Mouse (Mus musculus) kidney, postnatal 0 days (tissue): ENCODE results near the gene Med27. TPM values are rescaled to one million over a fixed set of nuclear protein-coding genes. Genes with fewer than 3 reads are reported as not detected.

ENCODE experiments used
- ATAC-seq: fragments of 200-750 bp; cut with Nextera tagmentation; replicated peaks from 2 replicates; pipeline ENCODE4 v1.8.0; 2017; ENCODE audit warnings: low read depth, moderate number of reproducible peaks, moderate TSS enrichment, moderate library complexity; ENCODE audit not compliant: low FRiP score
- DNase-seq: peaks from one replicate; pipeline ENCODE4 v3.0.0-alpha.2; 2016; ENCODE audit warnings: low spot score
- H3K27ac ChIP-seq: fragments of 300-500 bp; sonication (generic); 2 replicates; pipeline ENCODE4 v1.5.1; 2014; ENCODE audit warnings: mild to moderate bottlenecking
- H3K27me3 ChIP-seq: fragments of 300-500 bp; sonication (generic); 2 replicates; pipeline ENCODE4 v1.6.1; 2014; ENCODE audit warnings: low read length, mixed read lengths; ENCODE audit not compliant: insufficient read depth
- H3K36me3 ChIP-seq: fragments of 300-500 bp; sonication (generic); 2 replicates; pipeline ENCODE4 v1.6.1; 2014; ENCODE audit warnings: low read length, mixed read lengths; ENCODE audit not compliant: insufficient read depth
- H3K4me1 ChIP-seq: fragments of 300-500 bp; sonication (generic); replicated peaks from 2 replicates; pipeline ENCODE4 v1.6.1; 2014; ENCODE audit warnings: antibody characterized with exemption, low read length, mixed read lengths; ENCODE audit not compliant: insufficient read depth
- H3K4me2 ChIP-seq: fragments of 300-500 bp; sonication (generic); 2 replicates; pipeline ENCODE4 v1.6.1; 2014; ENCODE audit warnings: mild to moderate bottlenecking, low read length, moderate library complexity, mixed read lengths
- H3K4me3 ChIP-seq: fragments of 300-500 bp; sonication (generic); replicated peaks from 2 replicates; pipeline ENCODE4 v1.5.1; 2014; ENCODE audit warnings: low read depth, low read length
- H3K9ac ChIP-seq: fragments of 300-500 bp; sonication (generic); 2 replicates; pipeline ENCODE4 v1.6.1; 2014; ENCODE audit warnings: low read depth, low read length
- H3K9me3 ChIP-seq: fragments of 300-500 bp; sonication (generic); replicated peaks from 2 replicates; pipeline ENCODE4 v1.6.1; 2016; ENCODE audit warnings: low read length, inconsistent platforms, mixed read lengths
- CTCF ChIP-seq: IDR thresholded peaks from 2 replicates; pipeline ENCODE4 v1.5.1; 2016; ENCODE audit warnings: antibody characterized with exemption, low read depth, mild to moderate bottlenecking, moderate library complexity
- WGBS: fragments of 180-500 bp; shearing (Covaris S2); extraction: QIAGEN DNeasy Blood & Tissue Kit; methylation state at CpG from one replicate; pipeline ENCODE4 v1.1.7; 2014; 5-methylcytosine and 5-hydroxymethylcytosine counted together
- polyA plus RNA-seq: library from polyadenylated mRNA; unstranded; fragments of >200 nt; fragmentation: Nextera tagmentation; extraction: Ambion mirVana; gene quantifications from 2 replicates; pipeline ENCODE4 v1.2.1, GENCODE M21; 2015

Med27 gene
- polyA plus RNA-seq, 1 experiment from 2014 or later: 38.1 TPM

GRCm38 (mm10) chr2:29493396-29494031 lies 146.9 kb downstream of the Med27 start:
- no peak for ATAC-seq
- 28% methylated on average over 9 of the region's 9 CpGs for WGBS
- DNase-seq: peak; percentile 65

GRCm38 (mm10) chr2:29495271-29495670 lies 148.7 kb downstream of the Med27 start:
- H3K36me3 ChIP-seq: no peaks in the 10 kb centered on the region
- no peak for TF ChIP-seq CTCF
- H3K4me1 ChIP-seq: peaks cover 5% of the 10 kb centered on the region; the same call in 1 of the 2 replicates
- H3K9me3 ChIP-seq: no peaks in the 10 kb centered on the region
- no peak overlapping the region for H3K4me2 ChIP-seq
- DNase-seq (no peak), ATAC-seq (no peak)
- H3K27ac ChIP-seq: no peak overlapping the region
- no peaks in the 10 kb centered on the region for H3K27me3 ChIP-seq
- H3K4me3 ChIP-seq: no peak overlapping the region
- 93% methylated on average over 2 of the region's 2 CpGs for WGBS
- no peak overlapping the region for H3K9ac ChIP-seq

More at GRCm38 (mm10) chr2:29493396-29494031, 146.9 kb downstream of the Med27 start:
- peaks cover 5% of the 10 kb centered on the region; the same call in 1 of the 2 replicates for H3K4me1 ChIP-seq
- H3K9me3 ChIP-seq: no peaks in the 10 kb centered on the region
- no peak overlapping the region for H3K4me3 ChIP-seq
- H3K36me3 ChIP-seq: no peaks in the 10 kb centered on the region
- no peak for TF ChIP-seq CTCF
- no peak overlapping the region for H3K9ac ChIP-seq
- no peaks in the 10 kb centered on the region for H3K27me3 ChIP-seq
- H3K27ac ChIP-seq: no peak overlapping the region
- no peak overlapping the region for H3K4me2 ChIP-seq

GRCm38 (mm10) chr2:29500601-29501350 lies 154.2 kb downstream of the Med27 start:
- Histone ChIP-seq H3K9me3 (no peaks in the 10 kb centered on the region), H3K4me1 (no peaks in the 10 kb centered on the region), H3K27me3 (no peaks in the 10 kb centered on the region), H3K4me2 (no peak overlapping the region), H3K4me3 (no peak overlapping the region), H3K27ac (no peak overlapping the region), H3K36me3 (no peaks in the 10 kb centered on the region), H3K9ac (no peak overlapping the region)
- TF ChIP-seq CTCF: no peak
- ATAC-seq: no peak
- WGBS: 82% methylated on average over 9 of the region's 9 CpGs
- no peak for DNase-seq

DNA sequence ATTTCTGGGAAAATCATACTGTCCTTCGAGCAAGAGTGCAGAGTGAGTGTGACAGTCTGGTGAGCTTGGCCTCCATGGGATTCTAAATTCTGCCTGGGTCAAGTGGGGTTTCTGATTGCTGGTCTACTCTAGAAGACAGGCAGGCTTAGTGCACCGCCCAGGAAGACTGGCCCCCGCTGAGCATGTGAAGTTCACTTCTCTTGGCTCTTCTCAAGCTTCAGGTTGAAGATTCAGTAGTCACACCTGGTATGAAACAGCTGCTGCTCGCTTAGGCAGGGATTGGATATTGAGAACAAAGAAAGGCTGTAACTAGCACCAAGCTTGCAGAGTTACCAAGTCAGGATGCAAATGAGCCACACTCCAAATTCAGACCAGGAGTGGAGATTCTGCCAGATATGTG lies 154.8 kb downstream of the Med27 start:
- H3K27me3 ChIP-seq: no peaks in the 10 kb centered on the region
- no peaks in the 10 kb centered on the region for H3K9me3 ChIP-seq
- H3K27ac ChIP-seq: no peak overlapping the region
- H3K4me2 ChIP-seq: no peak overlapping the region
- no peak overlapping the region for H3K9ac ChIP-seq
- no peak overlapping the region for H3K4me3 ChIP-seq
- ATAC-seq: no peak
- 85% methylated on average over 4 of the region's 4 CpGs for WGBS
- no peaks in the 10 kb centered on the region for H3K36me3 ChIP-seq
- H3K4me1 ChIP-seq: no peaks in the 10 kb centered on the region
- no peak for DNase-seq
- TF ChIP-seq CTCF: no peak

DNA sequence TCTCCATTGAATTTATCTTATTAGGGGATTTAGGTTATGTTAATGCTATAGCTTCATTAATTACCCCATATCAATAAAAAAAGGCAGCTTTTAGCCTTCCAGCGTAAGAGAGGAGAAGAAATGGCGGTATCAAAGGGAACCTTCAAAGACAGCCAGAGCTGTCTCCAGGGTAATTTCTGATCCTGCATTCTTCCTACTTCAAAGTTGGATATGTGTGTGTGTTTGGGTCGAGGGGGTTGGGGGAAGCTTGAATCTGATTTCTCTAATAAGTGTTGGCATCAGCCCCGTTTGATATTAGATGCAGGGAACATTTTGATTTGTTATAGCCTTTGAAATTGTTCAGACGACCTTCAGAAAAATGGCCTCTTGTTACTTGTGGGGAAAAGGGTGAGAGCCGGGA lies 158.2 kb downstream of the Med27 start:
- H3K9ac ChIP-seq: no peak overlapping the region
- H3K27me3 ChIP-seq: no peaks in the 10 kb centered on the region
- no peaks in the 10 kb centered on the region for H3K9me3 ChIP-seq
- ATAC-seq: no peak
- no peaks in the 10 kb centered on the region for H3K4me1 ChIP-seq
- H3K4me2 ChIP-seq: no peak overlapping the region
- 74% methylated on average over 6 of the region's 6 CpGs for WGBS
- H3K4me3 ChIP-seq: no peak overlapping the region
- DNase-seq: no peak
- no peak for TF ChIP-seq CTCF
- no peaks in the 10 kb centered on the region for H3K36me3 ChIP-seq
- no peak overlapping the region for H3K27ac ChIP-seq

GRCm38 (mm10) chr2:29506411-29506810 lies 159.8 kb downstream of the Med27 start:
- Histone ChIP-seq H3K4me1 (no peaks in the 10 kb centered on the region), H3K9me3 (no peaks in the 10 kb centered on the region), H3K4me2 (no peak overlapping the region), H3K27ac (no peak overlapping the region), H3K4me3 (no peak overlapping the region), H3K9ac (no peak overlapping the region), H3K36me3 (no peaks in the 10 kb centered on the region), H3K27me3 (no peaks in the 10 kb centered on the region)
- ATAC-seq: no peak
- WGBS: 77% methylated on average over 4 of the region's 4 CpGs
- no peak for TF ChIP-seq CTCF
- DNase-seq: no peak
